Mouse (Mus musculus): ENCODE measurements around the gene Hoxd3.

GRCm38 (mm10) chr2:74692808-74693431 is 18.8 kb upstream of the Hoxd3 start:
- TF ChIP-seq POLR2A (IDR thresholded peaks at IDR 0.05; ENCODE audit: insufficient read depth, low read length), result no peak
- no peak for TF ChIP-seq CTCF (IDR thresholded peaks at IDR 0.05; ENCODE audit: low read depth, low read length)
- TF ChIP-seq EP300 (IDR thresholded peaks at IDR 0.05; ENCODE audit: insufficient read depth, low read depth, low read length), result no peak

All from ES-Bruce4 (cell line).